Mouse (Mus musculus) right cerebral cortex, postnatal 36 days (tissue): Measurements from ENCODE around the gene Retsat.

Experiments
- DNase-seq, 2 experiments: peaks; one replicate each; pipeline ENCODE4 v3.0.0; 2022; ENCODE audit warnings: low spot score in 2 of 2, mixed read lengths in 1 of 2

The Retsat gene

GRCm38 (mm10) chr6:72588307-72588706 lies 10.0 kb upstream of the Retsat start:
- DNase-seq, result no peak

- DNase-seq, result no peak
These were observed 8.2 kb upstream of the Retsat start for GRCm38 (mm10) chr6:72590111-72590510.

- DNase-seq, result peak in 1 of 2 experiments; percentile 18
These were observed 5.1 kb upstream of the Retsat start for GRCm38 (mm10) chr6:72593011-72593803.

GRCm38 (mm10) chr6:72593914-72594313 lies 4.4 kb upstream of the Retsat start:
- no peak for DNase-seq

- DNase-seq, result no peak
These were observed 996 bp upstream of the Retsat start for GRCm38 (mm10) chr6:72597083-72597874.

GRCm38 (mm10) chr6:72598791-72599557 lies 699 bp downstream of the Retsat start:
- no peak for DNase-seq

- DNase-seq, result no peak
These were observed 1.9 kb downstream of the Retsat start for GRCm38 (mm10) chr6:72600216-72600615.

GRCm38 (mm10) chr6:72600771-72601170 lies 2.5 kb downstream of the Retsat start:
- no peak for DNase-seq

GRCm38 (mm10) chr6:72601732-72602131 lies 3.5 kb downstream of the Retsat start:
- DNase-seq, result peak; percentile 60 to 69

GRCm38 (mm10) chr6:72604066-72604465 lies 5.8 kb downstream of the Retsat start:
- no peak for DNase-seq

GRCm38 (mm10) chr6:72607060-72607459 lies 8.8 kb downstream of the Retsat start:
- DNase-seq, result no peak

- DNase-seq, result no peak
These were observed 9.4 kb downstream of the Retsat start for GRCm38 (mm10) chr6:72607676-72608075.

- DNase-seq, result no peak
These were observed 10.4 kb downstream of the Retsat start for GRCm38 (mm10) chr6:72608662-72609184.

- no peak for DNase-seq
These were observed 12.0 kb downstream of the Retsat start for GRCm38 (mm10) chr6:72610261-72610660.

- DNase-seq, result no peak
These were observed 16.9 kb downstream of the Retsat start for GRCm38 (mm10) chr6:72615151-72615550.

- no peak for DNase-seq
These were observed 17.5 kb downstream of the Retsat start for GRCm38 (mm10) chr6:72615561-72616375.

GRCm38 (mm10) chr6:72616643-72617288 lies 18.5 kb downstream of the Retsat start, which contains the start of gene Tgoln1:
Gene Tgoln1 (minus strand): TSS chr6:72617000.
- DNase-seq, result peak; percentile 88 to 94

- DNase-seq, result no peak
These were observed 21.7 kb downstream of the Retsat start for GRCm38 (mm10) chr6:72619734-72620532.

GRCm38 (mm10) chr6:72620920-72621319 lies 22.6 kb downstream of the Retsat start:
- DNase-seq, result no peak

- no peak for DNase-seq
These were observed 24.6 kb downstream of the Retsat start for GRCm38 (mm10) chr6:72622917-72623316.
